Mouse (Mus musculus) heart, adult 11 months (tissue): ENCODE measurements around the gene 1600014C23Rik.

Experiments used
- DNase-seq: peaks from one replicate; pipeline ENCODE4 v3.0.0; 2022

The 1600014C23Rik gene

GRCm38 (mm10) chr17:45723732-45724573 is 9.7 kb downstream of the 1600014C23Rik start:
- DNase-seq = no peak

GRCm38 (mm10) chr17:45718323-45718722 is 15.3 kb downstream of the 1600014C23Rik start:
- peak; percentile 91 for DNase-seq

GRCm38 (mm10) chr17:45711525-45711924 is 22.1 kb downstream of the 1600014C23Rik start:
- no peak for DNase-seq

GRCm38 (mm10) chr17:45710407-45710806 is 23.2 kb downstream of the 1600014C23Rik start:
- DNase-seq = no peak

GRCm38 (mm10) chr17:45709829-45710228 is 23.8 kb downstream of the 1600014C23Rik start:
- DNase-seq = no peak

- no peak for DNase-seq
Observed at GRCm38 (mm10) chr17:45708179-45708578, 25.5 kb downstream of the 1600014C23Rik start.

GRCm38 (mm10) chr17:45707376-45707775 is 26.3 kb downstream of the 1600014C23Rik start:
- no peak for DNase-seq

GRCm38 (mm10) chr17:45706796-45707195 is 26.8 kb downstream of the 1600014C23Rik start:
- DNase-seq = no peak

GRCm38 (mm10) chr17:45703187-45703586 is 30.5 kb downstream of the 1600014C23Rik start:
- no peak for DNase-seq

GRCm38 (mm10) chr17:45702254-45702653 is 31.4 kb downstream of the 1600014C23Rik start:
- DNase-seq = no peak

GRCm38 (mm10) chr17:45701236-45701591 is 32.4 kb downstream of the 1600014C23Rik start:
- no peak for DNase-seq

- DNase-seq = peak; percentile 97
Observed at GRCm38 (mm10) chr17:45700496-45701235, 33.0 kb downstream of the 1600014C23Rik start.

- no peak for DNase-seq
Observed at GRCm38 (mm10) chr17:45699039-45699740, 34.5 kb downstream of the 1600014C23Rik start.

GRCm38 (mm10) chr17:45698368-45698767 is 35.3 kb downstream of the 1600014C23Rik start:
- no peak for DNase-seq

- DNase-seq = no peak
Observed at GRCm38 (mm10) chr17:45696981-45697380, 36.7 kb downstream of the 1600014C23Rik start.

- no peak for DNase-seq
Observed at GRCm38 (mm10) chr17:45695227-45696120, 38.2 kb downstream of the 1600014C23Rik start.

GRCm38 (mm10) chr17:45693812-45694565 is 39.7 kb downstream of the 1600014C23Rik start:
- peak; percentile 96 for DNase-seq

GRCm38 (mm10) chr17:45692159-45692558 is 41.5 kb downstream of the 1600014C23Rik start:
- no peak for DNase-seq

- DNase-seq = no peak
Observed at GRCm38 (mm10) chr17:45690044-45690443, 43.6 kb downstream of the 1600014C23Rik start.

GRCm38 (mm10) chr17:45689120-45689519 is 44.5 kb downstream of the 1600014C23Rik start:
- DNase-seq = no peak

GRCm38 (mm10) chr17:45686716-45687115 is 46.9 kb downstream of the 1600014C23Rik start, which contains the start of gene Tmem63b:
Gene Tmem63b, minus strand, starts transcription at chr17:45686905.
- no peak for DNase-seq
